Mouse (Mus musculus): ENCODE measurements around the gene Pla2g2c.

The Pla2g2c gene

DNA sequence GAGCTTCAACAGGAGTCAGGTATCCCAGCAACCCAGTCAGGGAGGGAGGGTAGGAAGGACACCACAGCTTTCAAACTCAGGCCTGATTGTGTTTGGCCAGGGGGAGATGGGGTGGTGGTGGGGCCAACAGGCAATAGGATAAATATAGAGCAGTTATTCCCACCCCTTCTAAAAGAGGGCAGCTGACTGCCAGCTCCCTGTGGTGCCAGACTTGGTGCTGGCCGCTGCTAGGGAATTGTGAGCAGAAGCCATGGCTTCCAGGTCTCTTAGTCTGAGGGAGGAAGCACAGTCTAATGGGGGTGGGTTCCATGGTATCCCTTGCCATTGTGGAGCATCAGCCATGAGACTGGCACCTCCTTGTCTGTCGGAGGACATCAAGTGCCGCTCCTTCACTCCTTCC is 29.0 kb downstream of the Pla2g2c start:
- no peak for DNase-seq

DNA sequence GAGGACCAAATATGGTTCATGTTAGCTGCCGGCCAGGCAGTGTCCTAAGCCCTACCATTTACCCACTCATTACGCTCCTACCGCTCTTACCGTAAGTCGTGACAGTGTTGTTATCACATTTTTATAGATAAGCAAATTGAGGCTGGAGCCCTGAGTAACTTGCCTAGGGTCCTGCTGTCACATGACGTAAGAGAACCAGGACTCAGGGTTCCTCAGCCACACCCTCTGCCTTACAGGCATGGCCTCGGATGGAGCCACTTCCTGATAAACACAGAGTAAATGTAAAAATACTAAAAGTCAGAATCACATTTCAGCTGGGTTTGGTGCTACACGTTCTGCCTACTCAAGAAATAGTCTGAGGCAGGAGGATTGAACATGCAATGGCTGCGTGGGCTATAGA is 29.8 kb downstream of the Pla2g2c start:
- no peak for DNase-seq

DNA sequence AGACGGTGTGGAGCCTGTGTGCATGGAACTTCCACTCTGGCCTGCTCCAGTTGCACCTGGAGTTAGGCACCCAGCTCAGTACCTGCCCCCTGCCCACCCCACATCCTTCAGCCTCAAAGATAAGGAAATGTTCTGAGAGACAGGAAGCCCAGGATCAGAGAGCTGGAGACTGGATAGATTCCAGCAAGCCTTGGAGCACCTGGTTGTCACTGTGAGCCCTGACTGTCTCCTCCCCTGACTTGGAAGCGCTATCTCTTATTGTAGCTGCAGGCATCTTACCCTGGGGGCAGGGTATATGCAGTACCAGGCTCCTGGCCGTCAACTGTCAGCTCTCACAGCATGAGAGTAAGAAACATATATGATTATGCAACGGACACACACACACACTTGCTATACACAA is 30.8 kb downstream of the Pla2g2c start:
- DNase-seq, result no peak

DNA sequence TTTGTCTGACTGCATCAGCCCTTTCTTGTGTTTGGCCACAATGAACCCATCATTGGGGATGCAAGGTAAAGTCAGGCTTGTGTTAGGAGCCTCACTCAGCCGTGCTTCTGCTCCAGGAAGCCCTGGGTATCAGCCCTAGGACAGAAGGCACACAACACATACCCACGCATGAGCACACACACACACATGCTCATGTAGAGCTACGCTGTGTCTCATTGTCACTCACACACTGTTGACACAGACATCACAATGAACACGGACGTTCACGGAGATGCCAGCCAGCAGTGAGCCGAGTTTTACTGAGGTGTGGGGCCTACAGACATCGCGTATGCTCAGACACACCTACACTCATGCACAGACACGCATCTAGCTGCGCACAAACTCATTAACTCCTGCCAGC is 31.4 kb downstream of the Pla2g2c start:
- no peak for DNase-seq

DNA sequence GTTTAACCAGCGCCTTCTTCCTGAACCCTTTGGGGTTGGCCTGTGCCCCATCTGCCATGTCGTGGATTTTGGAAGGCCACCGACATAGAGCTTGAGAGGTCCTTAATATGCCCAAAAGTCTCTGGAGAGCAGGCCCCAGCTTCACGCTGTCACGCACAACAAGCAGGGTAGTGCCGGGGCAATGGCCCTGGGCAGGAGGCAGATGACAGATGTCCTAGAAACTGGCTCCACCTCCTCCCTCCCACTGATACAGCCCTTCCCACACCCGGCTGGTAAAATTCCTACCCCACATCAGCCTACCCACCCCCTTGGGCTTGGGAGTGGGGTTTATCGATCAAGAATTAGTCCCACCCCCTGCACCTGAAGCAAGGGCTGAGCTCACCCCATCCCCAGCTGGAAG is 32.8 kb downstream of the Pla2g2c start, which contains the start of gene Pla2g2f:
TSS of gene Pla2g2f (minus strand) at position 211 of the 400 bp plus-strand sequence.
- DNase-seq, result no peak

DNA sequence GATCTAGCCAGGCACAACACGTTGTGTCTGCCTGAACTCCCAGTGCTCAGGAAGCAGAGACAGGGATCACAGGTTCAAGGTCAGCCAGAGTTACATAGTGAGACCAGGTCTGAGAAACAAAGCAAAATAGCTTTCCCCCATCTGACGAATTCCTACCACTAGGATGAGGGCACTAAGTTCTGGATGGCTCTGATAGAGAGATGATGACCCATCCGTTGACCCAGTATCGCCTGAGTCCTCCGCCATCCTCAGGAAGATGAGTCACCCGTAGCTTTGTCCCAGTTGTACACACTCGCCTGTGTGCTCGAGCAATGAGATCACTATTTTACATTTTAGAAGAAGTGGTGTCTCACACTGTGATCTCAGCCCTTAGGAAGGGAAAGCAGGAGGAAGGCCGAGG is 37.7 kb downstream of the Pla2g2c start:
- no peak for DNase-seq

DNA sequence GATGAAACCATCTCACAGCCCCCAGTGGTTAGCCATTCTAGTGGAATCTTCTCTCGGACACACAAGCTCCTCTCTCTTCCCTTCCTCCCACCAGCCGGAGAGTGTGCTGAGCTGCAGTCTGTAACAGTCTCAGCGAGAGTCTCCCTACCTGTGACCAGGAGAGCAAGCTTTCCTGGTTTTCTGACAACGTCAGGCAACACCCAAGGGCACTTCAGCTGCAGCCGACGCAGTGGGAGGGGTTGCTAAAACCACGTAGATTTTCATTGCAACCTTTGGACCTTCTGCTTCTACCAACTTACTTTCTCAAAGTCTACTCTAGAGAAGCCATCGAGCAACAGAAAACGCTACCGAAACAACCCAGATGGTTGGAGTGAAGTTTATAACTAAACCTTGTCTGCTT is 47.4 kb downstream of the Pla2g2c start:
- peak; percentile 19 to 30 for DNase-seq

DNA sequence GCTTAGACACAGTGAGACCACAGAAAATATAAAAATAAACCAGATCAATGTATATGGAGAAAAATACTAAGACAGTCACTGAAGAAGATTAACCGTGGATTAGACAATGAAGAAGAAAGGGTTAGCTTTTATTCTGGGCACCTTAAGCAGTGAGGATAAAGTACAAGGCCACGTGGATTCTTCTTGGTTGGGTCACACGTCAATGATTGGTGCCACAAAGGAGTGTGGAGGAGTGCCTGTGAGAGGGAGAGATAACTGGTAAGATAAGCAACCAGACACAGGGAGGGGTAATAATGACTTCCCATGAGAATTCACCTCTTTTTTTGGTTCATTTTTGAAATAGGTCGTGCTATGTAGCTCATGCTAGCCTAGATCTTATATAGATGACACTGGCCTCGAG is 47.8 kb downstream of the Pla2g2c start:
- DNase-seq, result no peak

DNA sequence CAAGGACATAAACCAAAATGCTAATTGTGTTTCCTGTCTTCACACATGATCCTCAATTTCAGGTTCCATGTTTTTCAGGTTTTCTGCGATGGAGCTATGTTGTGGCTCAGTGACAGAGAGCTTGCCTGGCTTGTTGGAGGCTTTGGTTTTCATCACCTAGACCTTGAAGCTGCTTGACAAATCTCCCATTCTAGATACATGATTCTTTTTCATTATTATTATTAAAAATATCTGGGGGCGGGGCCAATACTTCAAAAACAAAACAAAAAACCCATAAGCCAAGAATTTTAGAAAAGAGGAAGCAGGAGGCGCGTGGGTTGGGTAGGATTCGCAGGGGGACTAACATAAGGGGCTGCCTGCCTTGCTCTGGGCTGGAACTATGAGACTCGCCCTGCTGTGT is 50.8 kb downstream of the Pla2g2c start, which contains the start of gene Pla2g2d:
TSS of gene Pla2g2d (plus strand) at position 301 of the 400 bp plus-strand sequence.
- DNase-seq, result no peak

DNA sequence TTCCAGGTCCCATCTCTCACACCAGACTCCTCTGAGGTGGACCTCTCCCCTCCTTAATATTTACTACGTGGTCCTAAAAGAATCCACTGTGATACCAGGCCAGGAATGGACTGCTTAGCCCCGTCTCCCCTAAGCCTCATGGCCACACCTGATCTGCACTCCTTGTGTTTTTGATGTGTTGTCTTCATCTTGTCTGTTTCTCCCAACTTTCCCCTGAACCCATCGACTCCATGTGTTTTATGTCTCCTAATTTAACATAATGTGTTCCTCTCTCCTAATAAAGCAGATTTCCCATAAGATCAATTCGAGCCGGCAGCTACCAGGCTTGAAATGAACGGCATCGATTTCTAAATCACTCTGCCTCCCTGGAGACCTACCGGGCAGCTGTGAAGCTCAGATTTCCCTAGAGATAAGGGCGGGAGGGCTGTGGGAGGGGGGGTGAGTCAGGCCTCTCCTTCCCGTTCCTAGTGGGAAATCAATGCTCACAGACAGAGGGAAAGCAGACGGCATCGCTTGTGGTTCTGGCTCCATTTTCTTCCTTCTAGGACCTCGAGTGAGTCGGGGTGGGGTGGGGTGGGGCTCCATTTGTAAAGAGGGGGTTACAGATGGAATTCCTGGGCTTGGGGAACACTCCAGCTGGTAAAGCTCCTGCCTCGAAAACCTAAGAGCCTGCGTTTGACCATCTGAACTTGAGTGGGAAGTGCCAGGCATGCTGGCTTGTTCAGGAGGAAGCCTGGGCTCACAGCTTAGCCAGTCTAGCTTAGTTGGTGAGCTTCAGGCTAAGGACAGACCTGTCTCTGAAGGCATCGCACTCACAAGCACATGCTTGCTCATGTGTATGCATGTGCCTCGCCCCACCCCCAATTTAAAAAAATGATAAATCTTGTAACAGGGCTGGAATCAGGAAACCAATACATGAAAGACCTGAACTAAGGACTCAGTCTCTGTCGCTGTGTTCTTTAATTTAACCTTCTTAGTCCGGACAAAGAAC is 53.1 kb downstream of the Pla2g2c start:
- DNase-seq, result no peak

DNA sequence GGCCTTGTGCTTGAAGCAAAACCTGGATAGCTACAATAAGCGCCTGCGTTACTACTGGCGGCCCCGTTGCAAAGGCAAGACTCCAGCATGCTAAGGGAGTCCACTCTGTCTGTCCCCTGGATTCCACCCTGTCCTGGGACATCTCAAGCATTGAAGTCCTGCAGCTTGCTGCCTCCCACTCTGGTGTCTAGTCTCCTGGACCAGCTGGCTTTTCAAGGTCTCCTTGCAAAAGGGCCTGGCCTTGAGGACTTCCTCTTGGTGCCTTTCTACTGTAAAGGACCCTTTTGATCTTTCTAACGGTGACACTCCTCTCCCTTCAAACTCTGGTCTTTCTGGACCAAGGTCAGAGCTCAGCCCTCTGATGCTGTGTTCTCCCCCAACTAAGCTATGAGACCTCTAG is 55.7 kb downstream of the Pla2g2c start:
- DNase-seq, result no peak

DNA sequence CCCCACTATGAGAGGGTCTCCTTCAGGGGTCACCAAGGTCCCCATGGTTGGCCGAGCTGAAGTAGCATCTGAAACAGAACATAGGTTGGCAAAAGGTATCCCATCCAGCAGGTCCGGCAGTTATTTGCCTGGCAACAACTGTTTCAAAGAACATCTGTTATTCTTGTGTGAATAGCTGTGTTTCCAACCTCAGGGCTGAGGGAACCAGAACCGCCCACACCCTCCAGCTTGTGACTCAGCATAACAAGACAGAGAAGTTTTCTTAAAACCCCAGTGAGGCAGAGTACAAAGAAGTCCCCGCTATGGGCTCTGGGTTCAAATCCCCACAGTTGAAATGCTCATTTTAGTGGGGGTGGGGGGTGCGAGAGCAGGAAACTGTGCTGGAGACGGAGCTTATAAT is 57.5 kb downstream of the Pla2g2c start:
- no peak for DNase-seq

DNA sequence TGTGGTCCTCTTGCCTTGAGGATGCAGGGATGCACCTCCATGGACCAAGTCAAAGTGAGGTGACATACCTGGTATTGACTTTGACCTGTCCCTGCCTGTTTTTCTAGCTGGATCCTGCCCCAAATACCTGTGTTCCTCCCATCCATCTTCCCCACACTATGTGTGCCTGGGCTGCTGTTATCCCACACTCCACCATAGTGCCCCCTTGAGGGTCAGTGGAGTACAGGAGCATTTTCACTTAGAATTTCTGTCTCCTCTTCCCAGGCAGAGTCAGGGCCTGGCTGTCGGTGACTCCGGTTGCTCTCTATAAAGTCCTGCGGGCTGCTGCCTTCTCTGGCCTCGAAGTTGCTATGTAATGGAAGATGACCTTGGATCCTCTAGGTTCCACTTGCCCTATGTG is 61.1 kb downstream of the Pla2g2c start:
- DNase-seq, result peak in 1 of 2 experiments; percentile 15

DNA sequence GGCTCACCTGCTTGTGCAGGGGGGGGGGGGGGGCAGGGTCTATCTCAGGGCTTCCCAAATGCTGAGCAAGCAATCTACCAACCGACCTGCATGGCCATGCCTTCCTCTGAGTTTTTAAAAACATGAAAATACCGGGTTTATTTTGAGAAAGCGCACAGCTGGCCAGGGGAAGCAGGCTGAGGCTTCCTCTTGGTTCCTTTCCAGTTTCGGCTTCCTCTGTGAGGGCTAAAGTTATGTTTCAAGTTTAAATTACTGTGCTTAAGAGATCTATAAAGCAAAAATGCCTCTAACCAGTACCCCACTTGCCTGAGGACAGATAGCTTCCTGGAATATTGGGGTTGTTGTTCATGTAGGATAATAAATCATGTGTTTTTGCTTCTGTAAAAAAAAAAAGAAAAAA is 61.5 kb downstream of the Pla2g2c start:
- DNase-seq, result peak; percentile 38 to 52

DNA sequence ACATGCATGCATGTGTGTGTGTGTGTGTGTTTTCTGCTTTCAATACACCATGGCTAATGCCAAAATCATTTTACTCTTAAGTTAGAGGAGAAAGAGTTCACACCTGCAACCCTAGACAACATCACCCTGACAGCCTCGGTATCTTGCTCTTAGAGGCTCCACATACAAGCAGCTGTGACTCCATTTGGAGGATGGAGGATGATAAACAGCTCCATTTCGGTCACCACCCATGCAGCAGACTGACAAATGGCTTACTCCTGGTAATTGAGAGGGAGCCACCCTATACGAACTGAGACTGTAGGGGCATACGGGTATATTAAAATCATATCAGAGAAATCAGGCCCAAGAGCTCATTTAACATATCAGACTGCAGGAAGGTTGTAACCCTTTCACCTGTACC is 63.8 kb downstream of the Pla2g2c start:
- no peak for DNase-seq

DNA sequence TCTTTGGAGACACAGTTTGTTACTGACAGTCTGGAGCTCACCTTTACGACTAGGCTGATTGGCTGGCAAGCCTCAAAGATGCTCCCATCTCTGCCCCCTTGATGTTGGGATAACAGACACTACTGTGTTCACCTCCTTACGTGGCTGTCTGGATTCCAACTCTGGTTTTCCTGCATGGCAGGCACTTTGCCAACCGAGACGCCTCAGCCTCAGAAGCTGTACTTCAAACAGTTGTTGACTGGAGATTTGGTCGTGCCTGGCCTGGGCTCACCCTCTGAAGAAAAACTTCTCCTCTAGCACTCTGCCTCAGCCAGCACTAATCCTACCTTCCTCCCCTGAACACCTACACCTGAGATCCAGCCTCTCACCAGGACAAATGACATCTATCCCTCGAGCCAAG is 66.9 kb downstream of the Pla2g2c start:
- peak in 1 of 2 experiments; percentile 52 for DNase-seq

DNA sequence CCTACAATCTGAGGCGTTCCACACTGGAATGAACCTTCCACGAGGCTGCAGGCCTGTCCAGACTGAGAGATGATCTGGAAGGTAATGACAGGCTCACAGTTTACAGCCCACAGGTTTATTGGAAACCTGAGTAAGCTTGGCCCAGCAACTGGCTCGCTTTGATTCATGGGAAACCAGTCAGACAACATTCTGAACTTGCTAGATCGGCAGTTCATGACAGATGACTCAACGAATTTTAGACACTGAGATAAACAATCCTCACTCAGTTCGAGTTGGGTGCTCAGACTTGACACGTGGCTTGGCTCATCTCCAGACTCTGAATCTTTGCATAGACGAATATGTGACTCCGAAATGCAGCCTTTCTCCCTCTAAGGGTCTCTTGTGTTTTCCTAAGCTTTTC is 68.0 kb downstream of the Pla2g2c start:
- peak; percentile 52 to 64 for DNase-seq

DNA sequence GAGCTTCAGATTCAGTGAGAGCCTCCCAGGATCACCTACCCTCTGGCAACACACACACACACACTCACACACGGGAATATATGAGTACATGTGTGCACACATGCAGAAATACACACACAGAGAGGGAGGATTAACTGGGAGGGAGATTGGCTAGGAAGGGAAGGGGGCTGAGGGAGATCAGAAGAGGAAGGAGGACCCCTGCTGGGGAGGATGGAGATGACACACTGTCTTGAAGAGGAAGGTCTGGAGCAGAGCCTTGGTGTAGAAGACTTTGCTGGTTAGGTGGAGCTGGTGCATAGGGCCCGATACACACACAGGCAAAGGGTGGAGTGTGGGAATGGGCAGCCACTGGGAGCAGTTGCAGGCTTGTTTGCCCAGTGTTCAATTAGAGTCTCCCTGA is 68.7 kb downstream of the Pla2g2c start:
- peak; percentile 44 to 74 for DNase-seq

DNA sequence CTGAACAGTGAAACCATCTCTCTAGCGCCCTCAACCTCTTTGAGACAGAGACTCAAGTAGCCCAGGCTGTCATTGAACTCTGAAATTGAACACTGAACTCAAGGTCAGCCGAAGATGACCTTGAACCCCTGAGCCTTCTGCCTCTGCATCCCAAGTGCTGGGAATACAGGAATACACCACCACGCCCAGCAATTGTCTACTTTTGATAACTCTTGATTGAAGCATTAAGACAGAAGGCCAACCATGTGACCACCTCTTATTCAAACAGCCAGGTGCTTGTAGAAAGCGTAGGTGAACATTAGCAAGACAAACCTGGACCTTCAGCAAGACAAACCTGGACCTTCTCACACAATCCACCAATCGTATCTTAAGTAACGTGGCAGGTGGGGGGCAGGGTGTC is 69.8 kb downstream of the Pla2g2c start:
- DNase-seq, result no peak
